Mouse (Mus musculus) heart, embryonic 11.5 days (tissue): ENCODE results near the gene Rpp25. TPM values are rescaled to one million over a fixed set of nuclear protein-coding genes. Genes with fewer than 3 reads are reported as not detected.

Source experiments
- ATAC-seq: fragments of 200-750 bp; cut with Nextera tagmentation; replicated peaks from 2 replicates; pipeline ENCODE4 v1.8.0; 2017; ENCODE audit warnings: moderate library complexity; ENCODE audit not compliant: insufficient number of reproducible peaks, low FRiP score, low TSS enrichment
- H3K27ac ChIP-seq: fragments of 300-500 bp; sonication (generic); 2 replicates; pipeline ENCODE4 v1.5.1; 2014; ENCODE audit warnings: mild to moderate bottlenecking, low read depth, low read length
- H3K27me3 ChIP-seq: fragments of 300-500 bp; sonication (generic); 2 replicates; pipeline ENCODE4 v1.6.1; 2014; ENCODE audit warnings: mild to moderate bottlenecking, low read length, mixed read lengths; ENCODE audit not compliant: control insufficient read depth, insufficient read depth
- H3K36me3 ChIP-seq: fragments of 300-500 bp; sonication (generic); 2 replicates; pipeline ENCODE4 v1.6.1; 2014; ENCODE audit warnings: mild to moderate bottlenecking, low read length, moderate library complexity, mixed read lengths; ENCODE audit not compliant: control insufficient read depth, insufficient read depth
- H3K4me1 ChIP-seq: fragments of 300-500 bp; sonication (generic); 2 replicates; pipeline ENCODE4 v1.6.1; 2014; ENCODE audit warnings: low read length; ENCODE audit not compliant: control insufficient read depth, insufficient read depth
- H3K4me2 ChIP-seq: fragments of 300-500 bp; sonication (generic); 2 replicates; pipeline ENCODE4 v1.6.1; 2014; ENCODE audit warnings: mild to moderate bottlenecking, moderate library complexity
- H3K4me3 ChIP-seq: fragments of 300-500 bp; sonication (generic); 2 replicates; pipeline ENCODE4 v1.5.1; 2014; ENCODE audit warnings: low read depth, low read length
- H3K9ac ChIP-seq: fragments of 300-500 bp; sonication (generic); 2 replicates; pipeline ENCODE4 v1.6.1; 2014; ENCODE audit warnings: mild to moderate bottlenecking, low read depth, low read length, moderate library complexity
- H3K9me3 ChIP-seq: fragments of 300-500 bp; sonication (generic); replicated peaks from 2 replicates; pipeline ENCODE4 v1.6.1; 2016; ENCODE audit warnings: low read length; ENCODE audit not compliant: control insufficient read depth
- WGBS: fragments of 180-500 bp; shearing (Covaris S2); extraction: QIAGEN DNeasy Blood & Tissue Kit; methylation state at CpG from one replicate; pipeline ENCODE4 v1.1.7; 2014; ENCODE audit not compliant: insufficient replicate concordance; 5-methylcytosine and 5-hydroxymethylcytosine counted together
- polyA plus RNA-seq: library from polyadenylated mRNA; unstranded; fragments of >200 nt; fragmentation: Nextera tagmentation; extraction: Ambion mirVana; gene quantifications from 2 replicates; pipeline ENCODE4 v1.2.1, GENCODE M21; 2014

Rpp25 gene
- polyA plus RNA-seq, 1 experiment from 2014 or later, result 16.3 TPM

- H3K4me1 ChIP-seq, result peaks cover 38% of the 10 kb centered on the region
- H3K9ac ChIP-seq, result no peak overlapping the region
- H3K27ac ChIP-seq, result no peak overlapping the region
- H3K4me3 ChIP-seq, result peak overlapping the region; percentile 42; the same call in 1 of the 2 replicates
- peak overlapping the region; percentile 86 for H3K4me2 ChIP-seq
- no peak for ATAC-seq
- 45% methylated on average over 10 of the region's 10 CpGs for WGBS
- peaks cover 51% of the 10 kb centered on the region for H3K27me3 ChIP-seq
- H3K9me3 ChIP-seq, result no peaks in the 10 kb centered on the region
- H3K36me3 ChIP-seq, result no peaks in the 10 kb centered on the region
These were observed 1.1 kb downstream of the Rpp25 start for GRCm38 (mm10) chr9:57504891-57505290.

- Histone ChIP-seq H3K9me3 (no peaks in the 10 kb centered on the region), H3K27me3 (peaks cover 43% of the 10 kb centered on the region), H3K4me1 (peaks cover 38% of the 10 kb centered on the region), H3K4me2 (peak overlapping the region; percentile 86), H3K36me3 (no peaks in the 10 kb centered on the region), H3K4me3 (no peak overlapping the region), H3K27ac (peak overlapping the region; percentile 73), H3K9ac (peak overlapping the region; percentile 6; the same call in 1 of the 2 replicates)
- WGBS, result 2% methylated on average over 8 of the region's 8 CpGs
- peak; percentile 87 for ATAC-seq
These were observed 1.9 kb downstream of the Rpp25 start for GRCm38 (mm10) chr9:57505700-57506099.

- WGBS, result 74% methylated on average over 2 of the region's 2 CpGs
- Histone ChIP-seq H3K9me3 (no peaks in the 10 kb centered on the region), H3K9ac (no peak overlapping the region), H3K27ac (no peak overlapping the region), H3K27me3 (no peaks in the 10 kb centered on the region), H3K4me1 (peaks cover 6% of the 10 kb centered on the region; the same call in 1 of the 2 replicates), H3K4me2 (no peak overlapping the region), H3K36me3 (no peaks in the 10 kb centered on the region), H3K4me3 (no peak overlapping the region)
- ATAC-seq, result no peak
These were observed 6.8 kb downstream of the Rpp25 start for GRCm38 (mm10) chr9:57510577-57510976.

GRCm38 (mm10) chr9:57517113-57517512 lies 13.3 kb downstream of the Rpp25 start:
- ATAC-seq, result no peak
- 10% methylated on average over 3 of the region's 3 CpGs for WGBS
- Histone ChIP-seq H3K27me3 (no peaks in the 10 kb centered on the region), H3K9me3 (0 out of 2 replicates have a peak, but pooled peaks cover 2% of the 10 kb centered on the region), H3K4me2 (no peak overlapping the region), H3K4me1 (no peaks in the 10 kb centered on the region), H3K9ac (no peak overlapping the region), H3K4me3 (no peak overlapping the region), H3K36me3 (no peaks in the 10 kb centered on the region), H3K27ac (no peak overlapping the region)

- Histone ChIP-seq H3K36me3 (no peaks in the 10 kb centered on the region), H3K27ac (peak overlapping the region; percentile 99), H3K4me2 (peak overlapping the region; percentile 76), H3K27me3 (no peaks in the 10 kb centered on the region), H3K4me1 (peaks cover 3% of the 10 kb centered on the region; the same call in 1 of the 2 replicates), H3K9ac (peak overlapping the region; percentile 99), H3K4me3 (peak overlapping the region; percentile 100), H3K9me3 (0 out of 2 replicates have a peak, but pooled peaks cover 2% of the 10 kb centered on the region)
- ATAC-seq, result no peak
- 27% methylated on average over 16 of the region's 16 CpGs for WGBS
These were observed 16.7 kb downstream of the Rpp25 start for GRCm38 (mm10) chr9:57520375-57521055.

GRCm38 (mm10) chr9:57521056-57521911 lies 17.5 kb downstream of the Rpp25 start, which contains the start of gene Cox5a:
Gene Cox5a, plus strand, starts transcription at chr9:57521274.
- Histone ChIP-seq H3K9ac (peak within 1 kb of the TSS; percentile 99), H3K27me3 (no peaks in the 10 kb centered on the region), H3K36me3 (no peaks in the 10 kb centered on the region), H3K27ac (peak within 1 kb of the TSS; percentile 99), H3K9me3 (0 out of 2 replicates have a peak, but pooled peaks cover 2% of the 10 kb centered on the region), H3K4me2 (peak within 1 kb of the TSS; percentile 76), H3K4me3 (peak within 1 kb of the TSS; percentile 100), H3K4me1 (peaks cover 3% of the 10 kb centered on the region; the same call in 1 of the 2 replicates)
- under 1% methylated on average over 95 of the region's 95 CpGs for WGBS
- peak; percentile 95 for ATAC-seq

GRCm38 (mm10) chr9:57522114-57522860 lies 18.5 kb downstream of the Rpp25 start:
- 26% methylated on average over 7 of the region's 7 CpGs for WGBS
- H3K9ac ChIP-seq, result peak overlapping the region; percentile 99
- H3K9me3 ChIP-seq, result 0 out of 2 replicates have a peak, but pooled peaks cover 2% of the 10 kb centered on the region
- no peaks in the 10 kb centered on the region for H3K36me3 ChIP-seq
- H3K4me2 ChIP-seq, result peak overlapping the region; percentile 76
- H3K27ac ChIP-seq, result peak overlapping the region; percentile 99
- peak overlapping the region; percentile 100 for H3K4me3 ChIP-seq
- H3K4me1 ChIP-seq, result peaks cover 3% of the 10 kb centered on the region; the same call in 1 of the 2 replicates
- no peak for ATAC-seq
- H3K27me3 ChIP-seq, result no peaks in the 10 kb centered on the region

- WGBS, result 64% methylated on average over 4 of the region's 4 CpGs
- Histone ChIP-seq H3K27ac (no peak overlapping the region), H3K9me3 (0 out of 2 replicates have a peak, but pooled peaks cover 2% of the 10 kb centered on the region)
These were observed 19.0 kb downstream of the Rpp25 start for GRCm38 (mm10) chr9:57522861-57523246.

More at GRCm38 (mm10) chr9:57522861-57523246, 19.0 kb downstream of the Rpp25 start:
- H3K4me3 ChIP-seq, result peak overlapping the region; percentile 100
- peak overlapping the region; percentile 76 for H3K4me2 ChIP-seq
- no peak overlapping the region for H3K9ac ChIP-seq
- H3K27me3 ChIP-seq, result no peaks in the 10 kb centered on the region
- ATAC-seq, result no peak
- no peaks in the 10 kb centered on the region for H3K36me3 ChIP-seq
- H3K4me1 ChIP-seq, result peaks cover 3% of the 10 kb centered on the region; the same call in 1 of the 2 replicates
